Mouse (Mus musculus) layer of hippocampus, adult 9-10 months (tissue): ENCODE measurements around the gene Xirp1.

ENCODE experiments used
- DNase-seq: peaks from one replicate; pipeline ENCODE4 v3.0.0; 2022; ENCODE audit warnings: low spot score

Xirp1 gene

GRCm38 (mm10) chr9:120023086-120023811 is at the start of gene Xirp1:
Gene Xirp1, minus strand, starts transcription at chr9:120023598.
- DNase-seq = no peak

GRCm38 (mm10) chr9:120073169-120073568 is 49.8 kb upstream of the Xirp1 start:
- peak; percentile 85 for DNase-seq

GRCm38 (mm10) chr9:120071251-120071650 is 47.9 kb upstream of the Xirp1 start:
- DNase-seq = no peak

DNA sequence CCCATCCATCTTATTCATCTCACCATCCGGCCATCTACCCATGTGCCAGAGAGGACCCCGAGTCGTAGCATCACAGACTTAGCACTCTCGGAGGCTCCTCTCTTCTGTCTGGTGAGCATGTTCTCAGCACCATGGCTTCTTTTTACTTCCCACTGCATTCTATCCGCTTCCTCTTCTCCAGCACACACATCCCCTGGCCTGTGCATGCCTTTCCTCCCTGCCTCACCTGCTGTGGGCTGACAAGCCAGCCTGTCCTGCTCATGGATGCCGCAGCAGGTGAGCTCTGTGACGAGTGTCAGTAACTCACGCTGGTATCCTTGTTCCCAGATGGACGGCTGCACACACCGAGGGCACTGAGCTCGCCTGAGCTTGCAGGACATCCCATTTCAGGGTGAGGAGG is 46.4 kb upstream of the Xirp1 start, which contains the start of gene Cx3cr1:
Gene Cx3cr1 (minus strand): TSS at position 101 of the 400 bp plus-strand sequence.
- no peak for DNase-seq

DNA sequence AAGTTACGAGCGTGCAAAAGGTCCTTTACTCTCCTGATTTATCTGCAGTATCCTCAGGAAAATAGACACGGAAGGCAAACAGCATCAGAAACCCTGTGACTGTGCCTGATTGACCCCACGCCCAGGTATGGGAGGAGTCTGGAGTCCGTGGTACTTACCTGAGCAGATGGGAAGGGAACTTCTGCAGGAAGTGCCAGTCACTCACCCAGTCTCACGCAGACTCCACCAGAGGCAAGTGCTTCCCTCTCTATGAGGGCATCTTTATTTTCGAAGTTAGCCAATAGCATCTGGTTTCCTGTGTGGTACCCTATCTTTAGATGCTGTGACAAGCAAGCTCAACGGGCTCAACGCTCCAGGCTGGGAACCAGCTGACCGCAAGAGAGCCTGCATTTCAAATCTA is 44.6 kb upstream of the Xirp1 start:
- no peak for DNase-seq

GRCm38 (mm10) chr9:120067609-120068008 is 44.2 kb upstream of the Xirp1 start:
- DNase-seq = no peak

DNA sequence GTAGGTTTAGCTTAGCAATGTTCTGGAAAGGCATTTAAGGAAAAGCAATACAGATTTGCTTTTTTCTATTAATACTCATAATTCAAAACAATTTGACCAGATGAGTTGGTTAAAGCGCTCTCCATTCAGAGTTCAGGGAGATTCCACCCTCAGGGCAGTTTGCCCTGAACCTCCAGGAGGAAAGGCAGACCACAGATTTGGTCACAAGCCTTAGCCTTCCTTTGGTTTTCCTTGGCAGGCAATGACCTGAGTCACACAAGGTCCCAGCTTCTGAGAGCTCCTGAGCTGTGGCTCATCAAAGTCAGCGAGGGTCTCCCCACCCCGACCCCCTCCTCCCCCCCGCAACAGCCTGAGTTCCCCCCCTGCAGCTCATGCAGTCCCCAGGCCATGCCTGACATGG is 40.9 kb upstream of the Xirp1 start:
- no peak for DNase-seq

GRCm38 (mm10) chr9:120058730-120059129 is 35.3 kb upstream of the Xirp1 start:
- DNase-seq = no peak

- DNase-seq = no peak
Measured at GRCm38 (mm10) chr9:120056201-120056600, 32.8 kb upstream of the Xirp1 start.

GRCm38 (mm10) chr9:120054545-120055277 is 31.3 kb upstream of the Xirp1 start:
- peak; percentile 33 for DNase-seq

GRCm38 (mm10) chr9:120049407-120049806 is 26.0 kb upstream of the Xirp1 start:
- no peak for DNase-seq

DNA sequence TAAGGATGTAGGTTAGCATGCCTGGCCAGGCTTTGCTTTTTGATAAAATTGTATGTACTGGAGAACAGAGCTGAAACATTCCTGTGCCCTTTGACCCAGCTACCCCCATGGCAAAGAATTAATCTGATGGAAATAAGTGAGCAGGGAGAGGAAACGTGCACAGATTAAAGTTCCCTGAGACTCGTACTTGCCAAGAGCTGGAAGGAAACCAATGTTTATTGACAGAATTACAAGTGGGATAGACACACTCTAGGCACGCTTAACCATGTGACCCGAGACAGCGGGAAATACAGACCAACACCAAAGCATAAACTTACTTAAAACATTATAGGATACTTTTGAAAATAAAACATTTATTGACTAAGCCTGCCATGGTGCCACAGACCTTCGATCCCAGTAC is 25.1 kb upstream of the Xirp1 start:
- DNase-seq = no peak

DNA sequence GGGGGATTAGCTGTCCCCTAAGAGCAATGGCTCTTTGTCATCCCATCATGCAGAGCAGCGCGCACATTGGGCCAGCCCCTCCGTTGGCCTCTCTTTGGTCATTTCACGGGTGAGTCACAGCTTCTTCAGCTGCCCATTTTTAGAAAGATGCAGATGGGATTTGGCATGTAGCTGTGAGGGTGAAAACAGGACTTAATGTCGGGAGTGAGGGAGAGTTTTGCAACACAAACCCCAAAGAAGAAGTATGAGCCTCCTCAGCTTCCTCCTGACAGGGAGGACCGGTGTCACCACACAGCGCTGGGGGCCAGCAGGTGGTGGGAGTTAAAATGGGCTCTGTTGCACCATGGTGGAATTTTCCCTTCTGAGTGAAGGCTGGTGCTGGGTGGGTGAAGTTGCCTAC is 19.7 kb upstream of the Xirp1 start:
- no peak for DNase-seq

- DNase-seq = no peak
Measured at GRCm38 (mm10) chr9:120037414-120037813, 14.0 kb upstream of the Xirp1 start.

- DNase-seq = no peak
Measured at GRCm38 (mm10) chr9:120034375-120034774, 11.0 kb upstream of the Xirp1 start.

DNA sequence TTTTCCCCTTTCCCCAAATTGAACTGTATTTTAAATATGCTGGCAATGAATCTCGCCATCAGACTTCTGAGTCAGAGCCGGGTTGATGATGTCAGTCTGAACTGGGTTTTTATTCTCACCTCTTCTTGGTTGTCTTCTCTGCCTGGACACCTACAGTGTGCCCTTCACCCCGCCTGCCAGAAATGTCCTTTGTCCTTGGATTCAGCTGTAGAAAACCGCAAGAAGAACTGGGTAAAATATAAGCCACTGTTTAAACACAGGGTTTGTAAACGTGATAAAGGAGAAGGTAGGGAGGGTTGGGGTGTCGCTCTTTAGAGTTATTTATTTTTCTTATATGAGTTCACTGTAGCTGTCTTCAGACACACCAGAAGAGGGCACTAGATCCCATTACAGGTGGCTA is 9.3 kb upstream of the Xirp1 start:
- no peak for DNase-seq

DNA sequence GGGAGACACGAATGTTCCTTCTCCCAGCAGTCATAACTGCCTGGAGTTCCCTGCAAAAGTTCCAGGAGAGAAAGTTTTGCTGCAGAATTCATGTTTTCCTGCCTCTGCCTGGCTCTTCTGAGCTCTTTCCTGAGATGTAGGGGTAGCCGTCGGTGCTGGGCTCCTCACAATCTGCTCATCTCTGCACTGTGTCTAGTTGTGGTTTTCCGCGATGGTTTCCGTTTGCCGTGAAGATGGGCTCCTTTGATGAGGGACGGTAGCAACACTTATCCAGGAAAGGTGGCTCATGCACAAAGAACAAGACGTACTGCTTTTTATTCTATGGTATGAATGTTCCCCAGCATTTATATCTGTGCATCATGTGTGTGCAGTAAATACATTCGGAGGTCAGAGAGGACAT is 7.0 kb upstream of the Xirp1 start:
- no peak for DNase-seq

DNA sequence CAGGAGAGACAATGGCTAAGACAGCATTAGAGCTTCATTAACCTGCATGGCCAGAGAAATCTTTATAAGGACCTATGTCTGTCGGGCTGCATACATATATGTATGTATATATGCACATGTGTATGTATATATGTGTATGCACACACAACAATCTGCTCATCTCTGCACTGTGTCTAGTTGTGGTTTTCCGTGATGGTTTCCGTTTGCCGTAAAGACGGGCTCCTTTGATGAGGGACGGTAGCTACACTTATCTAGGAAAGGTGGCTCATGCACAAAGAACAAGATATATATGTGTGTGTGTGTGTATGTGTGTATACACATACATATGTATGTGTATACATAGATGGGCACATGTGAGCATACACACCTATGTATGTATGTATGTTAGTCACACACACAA is 6.5 kb upstream of the Xirp1 start:
- no peak for DNase-seq

DNA sequence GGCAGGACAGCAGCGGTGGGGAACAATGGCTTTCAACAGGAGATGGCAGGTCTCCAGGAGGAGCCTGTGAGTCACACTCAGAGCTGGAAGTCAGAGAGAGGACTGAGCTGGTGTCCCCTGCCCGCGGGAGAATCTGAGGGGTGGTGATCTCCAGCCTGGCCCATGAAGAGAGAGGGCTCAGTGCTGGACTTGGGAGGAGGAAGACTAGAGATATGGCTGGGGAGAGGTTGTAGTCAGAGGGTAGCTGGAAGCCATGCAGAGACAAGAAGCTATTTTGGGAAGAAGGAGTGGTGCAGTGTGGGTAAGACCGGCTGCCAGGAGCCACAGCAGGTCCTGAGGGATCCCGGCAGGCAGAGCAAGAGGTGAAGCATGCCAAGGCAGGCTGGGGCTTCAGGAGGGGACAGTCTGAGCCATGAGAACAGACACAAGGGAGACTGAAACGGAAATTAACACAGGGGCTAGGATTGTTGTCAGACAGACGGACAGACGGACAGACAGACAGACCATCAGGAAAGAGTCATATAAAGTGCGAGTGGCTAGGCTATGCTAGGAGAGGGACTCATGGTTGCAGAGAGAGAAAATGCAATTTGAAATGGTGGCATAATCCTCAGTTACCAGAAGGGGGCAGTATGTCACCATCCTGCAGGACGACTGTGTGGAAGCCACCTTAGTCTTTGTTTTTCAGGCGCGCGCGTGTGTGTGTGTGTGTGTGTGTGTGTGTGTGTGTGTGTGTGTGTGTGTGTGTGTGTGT is 4.2 kb upstream of the Xirp1 start:
- no peak for DNase-seq

DNA sequence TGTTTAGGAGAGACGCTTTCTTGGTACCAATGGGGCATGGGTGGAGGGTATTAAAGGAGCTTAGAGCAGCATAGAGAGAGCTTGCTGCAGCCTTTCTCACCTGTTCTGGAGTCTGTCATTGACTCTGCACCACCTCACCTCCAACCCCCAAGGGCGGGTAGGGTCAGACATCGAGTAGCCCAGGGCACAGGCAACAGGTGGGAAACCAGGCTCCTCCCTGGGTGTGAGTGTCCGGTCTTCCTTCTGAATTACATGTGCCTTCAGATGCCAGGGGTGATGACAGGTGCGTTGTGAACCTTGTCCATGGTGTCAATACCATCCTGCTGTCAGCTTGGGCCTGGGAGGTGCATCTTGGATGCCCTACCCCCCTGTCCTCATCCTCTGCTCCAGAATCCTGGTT is 1.2 kb upstream of the Xirp1 start:
- DNase-seq = no peak

DNA sequence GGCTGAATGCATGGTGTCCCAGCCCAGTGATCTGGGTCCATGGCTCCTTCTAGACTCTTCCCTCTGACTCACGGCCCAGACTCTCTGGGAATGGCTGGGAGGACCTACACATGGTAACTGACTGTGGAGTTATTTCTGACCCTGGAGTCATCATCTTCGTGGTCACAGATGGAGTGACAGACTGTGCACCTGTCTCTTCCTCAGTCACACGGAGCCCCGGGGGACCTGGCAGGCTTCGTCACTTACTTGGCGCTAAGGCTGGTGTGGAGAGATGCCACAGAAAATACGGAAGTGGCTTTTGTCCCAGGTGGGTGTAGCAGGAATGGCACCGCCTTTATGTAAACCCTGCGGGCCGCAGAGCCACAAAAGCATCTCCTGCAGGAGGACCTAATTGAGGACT is 773 bp upstream of the Xirp1 start:
- DNase-seq = no peak

- DNase-seq = no peak
Measured at GRCm38 (mm10) chr9:120021164-120021563, 2.2 kb downstream of the Xirp1 start.
